In the genomic region with DNA sequence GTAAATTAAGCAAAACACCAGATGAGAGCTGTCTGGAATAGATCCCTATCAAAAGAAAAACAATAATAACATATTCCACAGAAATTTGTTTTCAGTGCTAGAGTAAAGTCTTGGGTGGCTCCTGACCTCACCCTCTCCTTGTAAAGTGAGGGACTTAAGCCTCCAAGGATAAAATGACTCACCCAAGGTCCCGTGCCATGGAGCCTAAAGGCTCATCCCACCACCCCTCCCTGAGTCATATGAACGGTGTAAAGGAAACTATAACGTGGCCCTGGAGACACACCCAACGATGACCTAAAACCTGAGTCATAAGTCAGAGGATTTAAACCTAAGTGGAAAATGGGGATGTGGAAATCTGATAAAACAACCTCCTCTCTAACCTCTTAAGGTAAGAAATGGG, we compare ENCODE assay signal across 30 mouse cellular contexts. TPM values are rescaled to one million over a fixed set of nuclear protein-coding genes. Genes with fewer than 3 reads are reported as not detected.
DNase-seq lines count a peak whose midpoint lies in the region; ATAC-seq and TF ChIP-seq lines count a peak whose summit lies in the region.
"Had no signal": no experiment of that assay in that cellular context is flagged by ENCODE, and none has a peak within 500 bp of the region (broad histone marks: within the 10 kb centered on the region; RNA-seq: fewer than 3 reads in every experiment).

No protein-coding gene starts in this region.

- intact Hi-C loops in heart, postnatal 36 days (cut with DNase I): no loop called here

- H3K36me3 ChIP-seq in lung, postnatal 0 days (ENCODE audit: insufficient read depth, low read length): no peaks in the 10 kb centered on the region
- H3K36me3 ChIP-seq: embryonic facial prominence, embryonic 12.5 days; forebrain, embryonic 15.5 days; G1E; hindbrain, embryonic 13.5 days had no signal

- peak; percentile 43; the same call in 1 of the 2 replicates for ATAC-seq in lung, postnatal 0 days
- ATAC-seq: activated CD4-positive, CD25-positive, alpha-beta regulatory T cell, adult 4 months; forebrain, embryonic 15.5 days had no signal

- H3K9me3 ChIP-seq in lung, postnatal 0 days (ENCODE audit: low read length): no peaks in the 10 kb centered on the region
- H3K9me3 ChIP-seq: embryonic facial prominence, embryonic 12.5 days; forebrain, embryonic 15.5 days; G1E; hindbrain, embryonic 13.5 days had no signal

- 58% methylated on average over 4 of the region's 4 CpGs for WGBS in lung, postnatal 0 days

- H3K27ac ChIP-seq in lung, postnatal 0 days (ENCODE audit: low read length): no peak overlapping the region
- H3K27ac ChIP-seq: embryonic facial prominence, embryonic 12.5 days; forebrain, embryonic 15.5 days; hindbrain, embryonic 13.5 days had no signal

- no peak overlapping the region for H3K4me2 ChIP-seq in lung, postnatal 0 days (replicated peaks; ENCODE audit: low read depth, low read length)
- H3K4me2 ChIP-seq: embryonic facial prominence, embryonic 12.5 days; forebrain, embryonic 15.5 days; hindbrain, embryonic 13.5 days; midbrain, embryonic 11.5 days had no signal

- H3K4me3 ChIP-seq in lung, postnatal 0 days (ENCODE audit: low read depth, low read length): no peak overlapping the region
- H3K4me3 ChIP-seq: embryonic facial prominence, embryonic 12.5 days; forebrain, embryonic 15.5 days; hindbrain, embryonic 13.5 days had no signal

- H3K4me1 ChIP-seq in lung, postnatal 0 days (ENCODE audit: insufficient read depth, low read depth, low read length): no peaks in the 10 kb centered on the region

- no peak overlapping the region for H3K9ac ChIP-seq in lung, postnatal 0 days (replicated peaks; ENCODE audit: low read depth)
- H3K9ac ChIP-seq: embryonic facial prominence, embryonic 12.5 days; forebrain, embryonic 15.5 days; hindbrain, embryonic 13.5 days had no signal

- TF ChIP-seq CTCF in lung, postnatal 0 days (IDR thresholded peaks at IDR 0.05): no peak

- DNase-seq in adrenal gland, adult (ENCODE audit: inconsistent age in 2 of 2, low spot score in 1 of 2): peak; percentile 43 to 81
- no peak for DNase-seq in adrenal gland, postnatal 4 days (ENCODE audit: low spot score in 2 of 2)
- peak; percentile 24 for DNase-seq in lung, postnatal 0 days (ENCODE audit: low spot score)
- no peak for DNase-seq in lung, postnatal 25 days (ENCODE audit: low spot score)
- DNase-seq in adrenal gland, adult 2 months: peak; percentile 74
- peak; percentile 38 for DNase-seq in fibroblast of lung, adult 2 months (ENCODE audit: low read depth)
- DNase-seq in thymus, postnatal 36 days: no peak
- DNase-seq in heart, postnatal 36 days: no peak
- DNase-seq: cerebellum, adult 2 months; cerebellum, postnatal 25 days; gastrocnemius, postnatal 10 days; kidney, adult 18-20 months; kidney, postnatal 4 days; lung, postnatal 10 days; right cerebral cortex, postnatal 4 days; thymus, adult 2 months had no signal

- no peaks in the 10 kb centered on the region for H3K27me3 ChIP-seq in lung, postnatal 0 days (replicated peaks; ENCODE audit: insufficient read depth, low read length)
- H3K27me3 ChIP-seq: CH12.LX; embryonic facial prominence, embryonic 12.5 days; forebrain, embryonic 15.5 days; hindbrain, embryonic 13.5 days had no signal

- no peak for TF ChIP-seq EP300 in lung, postnatal 0 days (IDR thresholded peaks at IDR 0.05)

RNA-seq across cellular contexts. Expression of a gene that starts 31.0 kb away (rescaled TPM):
- under 1 TPM; 0.68 to 0.81 TPM for total RNA-seq in adrenal gland, postnatal 4 days (2021)
- polyA plus RNA-seq in lung, postnatal 0 days (2015; fragmentation: Nextera tagmentation; extraction: Ambion mirVana): 0.29 and 0.32 TPM in 2 replicates
- not detected for total RNA-seq in adrenal gland, adult 2 months (2021)
- not detected in 2 replicates for polyA plus RNA-seq in adrenal gland, adult 2 months (2012; rRNA removed)
- not detected for total RNA-seq in heart, postnatal 36 days (2021)
- total RNA-seq: CH12.LX; granulocyte monocyte progenitor cell, adult 5-6 weeks; megakaryocyte progenitor cell, adult 5-6 weeks; midbrain, postnatal 0 days had no signal
- polyA plus RNA-seq: activated CD4-positive, CD25-positive, alpha-beta regulatory T cell, adult 4 months; embryonic facial prominence, embryonic 12.5 days; G1E; heart, embryonic 14.5 days; hindbrain, embryonic 13.5 days; liver, adult 2 months; liver, embryonic 16.5 days; midbrain, embryonic 11.5 days; stomach, embryonic 16.5 days; thymus, adult 2 months had no signal

RNA-seq across cellular contexts. Expression of a gene that starts 34.1 kb away (rescaled TPM):
- total RNA-seq in adrenal gland, postnatal 4 days (2021): 10 to 100 TPM in 1 of 2 experiments, 1 to 10 TPM in 1; 9.5 to 11.0 TPM
- 31.2 and 33.7 TPM in 2 replicates for polyA plus RNA-seq in lung, postnatal 0 days (2015; fragmentation: Nextera tagmentation; extraction: Ambion mirVana)
- 10 to 100 TPM in 1 of 2 experiments, 1 to 10 TPM in 1; 6.8 to 15.5 TPM for total RNA-seq in adrenal gland, adult 2 months (2021)
- 4.8 and 5.0 TPM in 2 replicates for polyA plus RNA-seq in adrenal gland, adult 2 months (2012; rRNA removed)
- total RNA-seq in heart, postnatal 36 days (2021): 10 to 100 TPM; 20.8 to 24.3 TPM
- total RNA-seq: CH12.LX; granulocyte monocyte progenitor cell, adult 5-6 weeks; megakaryocyte progenitor cell, adult 5-6 weeks had no signal
- polyA plus RNA-seq: G1E had no signal

Comparison
In these comparisons a context has a peak if more than half of its experiments do, and no peak if none do; other contexts are left out.
1. DNase-seq: peak in adrenal gland, adult (2 of 2), lung, postnatal 0 days (single experiment), adrenal gland, adult 2 months (single experiment) and fibroblast of lung, adult 2 months (single experiment); none in adrenal gland, postnatal 4 days (0 of 2), lung, postnatal 25 days (single experiment), thymus, postnatal 36 days (0 of 2) and heart, postnatal 36 days (0 of 2).